Mouse (Mus musculus): Measurements from ENCODE around the gene Xab2.
"Not testable (repeated sequence)": the region's sequence is repeated elsewhere in the genome, so short reads cannot be mapped to it uniquely, and the experiment has no call there.

Gene Xab2

GRCm38 (mm10) chr8:3609046-3609815, 11.9 kb downstream of the Xab2 start:
- in situ Hi-C loops (cut with MboI), result no loop called here

GRCm38 (mm10) chr8:3607822-3608221, 13.3 kb downstream of the Xab2 start:
- in situ Hi-C loops (cut with MboI), result no loop called here

GRCm38 (mm10) chr8:3606593-3606992, 14.5 kb downstream of the Xab2 start:
- in situ Hi-C loops (cut with MboI), result no loop called here

- in situ Hi-C loops (cut with MboI), result no loop called here
Observed at GRCm38 (mm10) chr8:3603439-3603838, 17.7 kb downstream of the Xab2 start.

GRCm38 (mm10) chr8:3600401-3600800, 20.7 kb downstream of the Xab2 start:
- in situ Hi-C loops (cut with MboI), result no loop called here

GRCm38 (mm10) chr8:3599219-3599618, 21.9 kb downstream of the Xab2 start:
- in situ Hi-C loops (cut with MboI), result no loop called here

- in situ Hi-C loops (cut with MboI), result no loop called here
Observed at GRCm38 (mm10) chr8:3598054-3598453, 23.1 kb downstream of the Xab2 start.

GRCm38 (mm10) chr8:3594466-3594865, 26.6 kb downstream of the Xab2 start:
- in situ Hi-C loops (cut with MboI), result no loop called here

- in situ Hi-C loops (cut with MboI), result no loop called here
Observed at GRCm38 (mm10) chr8:3593470-3593869, 27.6 kb downstream of the Xab2 start.

- in situ Hi-C loops (cut with MboI), result no loop called here
Observed at GRCm38 (mm10) chr8:3588258-3588633, 32.9 kb downstream of the Xab2 start.

GRCm38 (mm10) chr8:3587391-3588257, 33.5 kb downstream of the Xab2 start:
- in situ Hi-C loops (cut with MboI), result no loop called here

GRCm38 (mm10) chr8:3586993-3587390, 34.1 kb downstream of the Xab2 start, which contains the start of gene Camsap3:
Gene Camsap3 (plus strand): TSS chr8:3587293.
- in situ Hi-C loops (cut with MboI), result no loop called here

- in situ Hi-C loops (cut with MboI), result no loop called here
Observed at GRCm38 (mm10) chr8:3586452-3586851, 34.7 kb downstream of the Xab2 start.

GRCm38 (mm10) chr8:3581961-3582360, 39.2 kb downstream of the Xab2 start:
- in situ Hi-C loops (cut with MboI), result not testable (repeated sequence)

GRCm38 (mm10) chr8:3579390-3580364, 41.4 kb downstream of the Xab2 start:
- in situ Hi-C loops (cut with MboI), result no loop called here

- in situ Hi-C loops (cut with MboI), result no loop called here
Observed at GRCm38 (mm10) chr8:3576211-3576960, 44.7 kb downstream of the Xab2 start.

- in situ Hi-C loops (cut with MboI), result loop anchor here (25.0 kb wide), 1 partner anchor 388 kb away; the partner anchor contains the start of gene Cd209c
Observed at GRCm38 (mm10) chr8:3574546-3574945, 46.6 kb downstream of the Xab2 start.

- in situ Hi-C loops (cut with MboI), result loop anchor here (25.0 kb wide), 1 partner anchor 393 kb away; the partner anchor contains the start of gene Cd209c
Observed at GRCm38 (mm10) chr8:3569784-3570183, 51.3 kb downstream of the Xab2 start.

- in situ Hi-C loops (cut with MboI), result loop anchor here (25.0 kb wide), 1 partner anchor 394 kb away; the partner anchor contains the start of gene Cd209c
Observed at GRCm38 (mm10) chr8:3568378-3568777, 52.7 kb downstream of the Xab2 start.

GRCm38 (mm10) chr8:3567641-3568371, 53.3 kb downstream of the Xab2 start, which contains the start of gene C330021F23Rik:
Gene C330021F23Rik (plus strand): TSS chr8:3567990.
- in situ Hi-C loops (cut with MboI), result loop anchor here (25.0 kb wide), 1 partner anchor 394 kb away; the partner anchor contains the start of gene Cd209c
